Mouse (Mus musculus) liver, adult 2 months (tissue): ENCODE data around the gene Tango6. TPM values are rescaled to one million over a fixed set of nuclear protein-coding genes. Genes with fewer than 3 reads are reported as not detected.

ENCODE experiments used
- DNase-seq: peaks from one replicate; pipeline ENCODE4 v3.0.0-alpha.2; 2011; ENCODE audit warnings: low read depth, low spot score; ENCODE audit errors: extremely low read depth
- H3K27ac ChIP-seq: fragments of 200-500 bp; replicated peaks from 2 replicates; pipeline ENCODE4 v1.5.1; 2012; ENCODE audit warnings: low read depth, mild to moderate bottlenecking, control low read depth, inconsistent platforms, low read length; ENCODE audit not compliant: insufficient read depth
- H3K27me3 ChIP-seq: fragments of 200-500 bp; 2 replicates; pipeline ENCODE4 v1.6.1; 2012; ENCODE audit warnings: mild to moderate bottlenecking, moderate library complexity, low read length, inconsistent platforms; ENCODE audit not compliant: control insufficient read depth, insufficient read depth
- H3K36me3 ChIP-seq: fragments of 200-500 bp; 2 replicates; pipeline ENCODE4 v1.6.1; 2012; ENCODE audit warnings: low read length, inconsistent platforms; ENCODE audit not compliant: control insufficient read depth, insufficient read depth
- H3K4me1 ChIP-seq: fragments of 200-500 bp; 2 replicates; pipeline ENCODE4 v1.6.1; 2011; ENCODE audit warnings: low read length; ENCODE audit not compliant: control insufficient read depth, insufficient read depth
- H3K4me3 ChIP-seq: fragments of 200-500 bp; 2 replicates; pipeline ENCODE4 v1.5.1; 2011; ENCODE audit warnings: low read depth, mild to moderate bottlenecking, control low read depth, low read length, moderate library complexity; ENCODE audit not compliant: insufficient read depth
- H3K79me2 ChIP-seq: fragments of 200-500 bp; 2 replicates; pipeline ENCODE4 v1.6.1; 2012; ENCODE audit warnings: inconsistent platforms, mild to moderate bottlenecking, low read length, moderate library complexity; ENCODE audit not compliant: control insufficient read depth, insufficient read depth
- H3K9ac ChIP-seq: fragments of 200-500 bp; 2 replicates; pipeline ENCODE4 v1.6.1; 2012; ENCODE audit warnings: low read depth, mild to moderate bottlenecking, control low read depth, inconsistent platforms, low read length
- CTCF ChIP-seq: fragments of 200-500 bp; IDR thresholded peaks from 2 replicates; pipeline ENCODE4 v1.5.1; 2011; ENCODE audit warnings: low read depth, low read length, control low read depth
- POLR2A ChIP-seq: fragments of 200-500 bp; IDR thresholded peaks from 2 replicates; pipeline ENCODE4 v1.6.1; 2011; ENCODE audit warnings: low read length, control low read depth; ENCODE audit not compliant: insufficient read depth; ENCODE audit errors: extremely low read depth
- WGBS: fragments of 180-500 bp; shearing (Covaris S2); methylation state at CpG from one replicate; pipeline ENCODE4 v1.1.7; 2018; 5-methylcytosine and 5-hydroxymethylcytosine counted together
- polyA plus RNA-seq: library from polyadenylated mRNA; depleted of rRNA; stranded (reverse); fragments of >200 nt; gene quantifications from 2 replicates; pipeline ENCODE4 v1.2.3, GENCODE M21; 2012
- total RNA-seq: library from RNA; depleted of rRNA; stranded (reverse); fragments of >200 nt; gene quantifications from 2 replicates; pipeline ENCODE4 v1.2.3, GENCODE M21; 2014

Gene Tango6
- total and polyA plus RNA-seq, 2 experiments = 2.1 to 4.0 TPM

- no peaks in the 10 kb centered on the region for H3K27me3 ChIP-seq
- H3K79me2 ChIP-seq = no peaks in the 10 kb centered on the region
- H3K36me3 ChIP-seq = no peaks in the 10 kb centered on the region
- H3K4me1 ChIP-seq = no peaks in the 10 kb centered on the region
- TF ChIP-seq CTCF = no peak
- TF ChIP-seq POLR2A = no peak
- no peak overlapping the region for H3K9ac ChIP-seq
- WGBS = 67% methylated on average over 4 of the region's 4 CpGs
- H3K27ac ChIP-seq = no peak overlapping the region
- no peak overlapping the region for H3K4me3 ChIP-seq
- DNase-seq = peak; percentile 14
Measured at GRCm38 (mm10) chr8:106812560-106812959, 129.7 kb downstream of the Tango6 start.

GRCm38 (mm10) chr8:106816431-106817170, 133.7 kb downstream of the Tango6 start:
- H3K79me2 ChIP-seq = no peaks in the 10 kb centered on the region
- TF ChIP-seq CTCF (no peak), POLR2A (no peak)
- H3K27ac ChIP-seq = no peak overlapping the region
- no peaks in the 10 kb centered on the region for H3K4me1 ChIP-seq
- no peak overlapping the region for H3K9ac ChIP-seq
- peaks cover 6% of the 10 kb centered on the region; the same call in 1 of the 2 replicates for H3K36me3 ChIP-seq
- no peaks in the 10 kb centered on the region for H3K27me3 ChIP-seq
- 85% methylated on average over 9 of the region's 9 CpGs for WGBS
- no peak overlapping the region for H3K4me3 ChIP-seq
- no peak for DNase-seq

GRCm38 (mm10) chr8:106817171-106817545, 134.3 kb downstream of the Tango6 start:
- peaks cover 7% of the 10 kb centered on the region; the same call in 1 of the 2 replicates for H3K36me3 ChIP-seq
- no peak overlapping the region for H3K4me3 ChIP-seq
- 81% methylated on average over 4 of the region's 4 CpGs for WGBS
- H3K79me2 ChIP-seq = no peaks in the 10 kb centered on the region
- no peak for DNase-seq
- no peaks in the 10 kb centered on the region for H3K4me1 ChIP-seq
- TF ChIP-seq CTCF (no peak), POLR2A (no peak)
- no peak overlapping the region for H3K9ac ChIP-seq
- no peak overlapping the region for H3K27ac ChIP-seq
- H3K27me3 ChIP-seq = no peaks in the 10 kb centered on the region

GRCm38 (mm10) chr8:106818626-106819515, 136.0 kb downstream of the Tango6 start:
- Histone ChIP-seq H3K9ac (no peak overlapping the region), H3K4me3 (no peak overlapping the region), H3K4me1 (no peaks in the 10 kb centered on the region), H3K27me3 (no peaks in the 10 kb centered on the region), H3K36me3 (peaks cover 7% of the 10 kb centered on the region; the same call in 1 of the 2 replicates), H3K27ac (no peak overlapping the region), H3K79me2 (no peaks in the 10 kb centered on the region)
- TF ChIP-seq CTCF = no peak
- TF ChIP-seq POLR2A = no peak
- DNase-seq = no peak
- WGBS = 92% methylated on average over 17 of the region's 17 CpGs

GRCm38 (mm10) chr8:106819581-106819980, 136.7 kb downstream of the Tango6 start:
- no peak for TF ChIP-seq POLR2A
- no peak for TF ChIP-seq CTCF
- Histone ChIP-seq H3K9ac (no peak overlapping the region), H3K27me3 (no peaks in the 10 kb centered on the region), H3K27ac (no peak overlapping the region), H3K4me1 (no peaks in the 10 kb centered on the region), H3K4me3 (no peak overlapping the region), H3K36me3 (peaks cover 7% of the 10 kb centered on the region; the same call in 1 of the 2 replicates), H3K79me2 (no peaks in the 10 kb centered on the region)
- no peak for DNase-seq
- WGBS = 85% methylated on average over 3 of the region's 3 CpGs
